Mouse (Mus musculus) hindbrain, embryonic 16.5 days (tissue): ENCODE data around the gene Fhit. TPM values are rescaled to one million over a fixed set of nuclear protein-coding genes. Genes with fewer than 3 reads are reported as not detected.

ENCODE experiments used
- ATAC-seq: fragments of 200-750 bp; cut with Nextera tagmentation; 2 replicates; pipeline ENCODE4 v1.8.0; 2017; ENCODE audit warnings: moderate TSS enrichment, moderate library complexity
- H3K27ac ChIP-seq: fragments of 300-500 bp; sonication (generic); 2 replicates; pipeline ENCODE4 v1.5.1; 2014; ENCODE audit warnings: low read depth, mild to moderate bottlenecking, control low read depth, low read length, moderate library complexity
- H3K27me3 ChIP-seq: fragments of 300-500 bp; sonication (generic); replicated peaks from 2 replicates; pipeline ENCODE4 v1.6.1; 2014; ENCODE audit warnings: low read length; ENCODE audit not compliant: control insufficient read depth, insufficient read depth
- H3K36me3 ChIP-seq: fragments of 300-500 bp; sonication (generic); 2 replicates; pipeline ENCODE4 v1.6.1; 2014; ENCODE audit warnings: mild to moderate bottlenecking, low read length, moderate library complexity, mixed read lengths; ENCODE audit not compliant: control insufficient read depth, insufficient read depth
- H3K4me1 ChIP-seq: fragments of 300-500 bp; sonication (generic); 2 replicates; pipeline ENCODE4 v1.6.1; 2014; ENCODE audit warnings: low read depth, low read length; ENCODE audit not compliant: control insufficient read depth, insufficient read depth
- H3K4me2 ChIP-seq: fragments of 300-500 bp; sonication (generic); 2 replicates; pipeline ENCODE4 v1.6.1; 2014; ENCODE audit warnings: mild to moderate bottlenecking, low read length, control low read depth, moderate library complexity
- H3K4me3 ChIP-seq: fragments of 300-500 bp; sonication (generic); 2 replicates; pipeline ENCODE4 v1.5.1; 2014; ENCODE audit warnings: mild to moderate bottlenecking, low read length, control low read depth, moderate library complexity
- H3K9ac ChIP-seq: fragments of 300-500 bp; sonication (generic); 2 replicates; pipeline ENCODE4 v1.6.1; 2014; ENCODE audit warnings: low read depth, mild to moderate bottlenecking, control low read depth, low read length, moderate library complexity
- H3K9me3 ChIP-seq: fragments of 300-500 bp; sonication (generic); 2 replicates; pipeline ENCODE4 v1.6.1; 2014; ENCODE audit warnings: mild to moderate bottlenecking, low read length, moderate library complexity; ENCODE audit not compliant: control insufficient read depth
- WGBS: fragments of 180-500 bp; shearing (Covaris S2); extraction: QIAGEN DNeasy Blood & Tissue Kit; methylation state at CpG from one replicate; pipeline ENCODE4 v1.1.7; 2014; 5-methylcytosine and 5-hydroxymethylcytosine counted together
- polyA plus RNA-seq: library from polyadenylated mRNA; unstranded; fragments of >200 nt; fragmentation: Nextera tagmentation; extraction: Ambion mirVana; gene quantifications from 2 replicates; pipeline ENCODE4 v1.2.1, GENCODE M21; 2015

Gene Fhit
- polyA plus RNA-seq, 1 experiment from 2014 or later, result 8.5 TPM

DNA sequence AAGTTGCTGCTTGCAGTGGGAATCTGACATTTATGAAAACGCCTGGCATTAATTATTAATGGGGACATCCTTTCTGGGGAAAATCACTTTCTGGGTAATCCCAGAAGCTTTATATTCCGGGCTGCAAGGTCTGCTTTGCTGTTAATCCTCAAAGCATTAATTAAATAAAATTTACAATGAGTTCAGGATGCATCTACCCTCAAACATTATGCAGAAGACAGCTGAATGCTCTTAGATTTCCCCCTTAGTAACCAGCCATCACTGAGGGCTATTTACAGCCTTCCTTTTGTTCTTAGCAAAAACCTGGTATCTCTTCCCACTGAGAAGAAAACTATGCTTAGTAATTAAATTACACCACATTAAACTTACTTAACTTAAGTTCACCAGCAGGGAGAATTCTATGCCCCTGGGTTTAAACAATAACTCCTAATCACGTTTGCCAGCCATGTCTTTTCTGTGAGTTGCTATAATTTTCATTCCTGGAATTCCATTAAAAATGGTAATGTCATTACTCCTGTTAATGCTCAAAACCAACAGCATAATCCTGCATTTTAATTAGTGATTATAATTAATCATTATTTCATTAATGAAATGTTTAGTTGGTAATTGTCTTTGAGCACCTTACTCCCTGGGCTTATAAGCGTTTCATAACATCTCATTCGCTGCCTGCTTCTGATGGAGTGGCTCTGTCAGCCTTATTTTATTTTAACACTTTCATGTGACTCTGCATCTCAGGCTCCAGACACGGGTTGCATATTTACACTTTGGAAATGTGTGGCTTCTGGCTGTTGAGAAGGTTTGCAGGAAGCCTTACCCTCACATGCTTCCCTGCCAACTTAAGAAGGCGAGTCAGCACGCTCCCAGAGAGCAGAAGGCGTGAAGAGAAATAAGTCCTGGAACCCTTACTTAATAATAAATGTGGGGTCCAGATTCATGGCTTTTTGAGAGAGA is 1517.3 kb downstream of the Fhit start:
- peaks cover 7% of the 10 kb centered on the region for H3K4me1 ChIP-seq
- H3K9me3 ChIP-seq, result no peaks in the 10 kb centered on the region
- 26% methylated on average over 9 of the region's 9 CpGs for WGBS
- no peaks in the 10 kb centered on the region for H3K27me3 ChIP-seq
- H3K4me3 ChIP-seq, result no peak overlapping the region
- no peak overlapping the region for H3K9ac ChIP-seq
- H3K27ac ChIP-seq, result no peak overlapping the region
- H3K4me2 ChIP-seq, result no peak overlapping the region
- no peaks in the 10 kb centered on the region for H3K36me3 ChIP-seq
- no peak for ATAC-seq

DNA sequence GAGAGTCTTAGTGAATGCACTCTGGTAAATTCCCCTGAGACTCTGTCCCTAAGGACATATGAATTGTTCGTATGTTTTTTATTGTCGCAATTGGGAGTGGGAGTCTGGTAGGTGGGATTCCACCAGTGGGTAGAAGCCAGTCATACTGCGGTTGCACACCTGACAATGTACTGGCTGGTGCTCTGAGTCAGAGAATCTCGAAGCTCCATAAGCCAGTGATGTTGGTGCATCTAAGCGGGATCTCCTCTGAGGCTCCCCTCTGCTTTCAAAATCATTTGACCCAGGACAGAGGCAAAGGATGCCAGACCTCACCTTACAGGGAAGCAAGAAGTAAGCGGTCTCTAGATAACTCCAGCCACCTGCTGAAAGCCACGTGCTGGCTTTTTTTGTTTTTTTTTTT is 1518.1 kb downstream of the Fhit start:
- no peak overlapping the region for H3K9ac ChIP-seq
- no peak for ATAC-seq
- H3K27me3 ChIP-seq, result no peaks in the 10 kb centered on the region
- no peak overlapping the region for H3K4me2 ChIP-seq
- H3K9me3 ChIP-seq, result no peaks in the 10 kb centered on the region
- H3K4me3 ChIP-seq, result no peak overlapping the region
- H3K4me1 ChIP-seq, result peaks cover 7% of the 10 kb centered on the region
- WGBS, result 51% methylated on average over 7 of the region's 7 CpGs
- no peaks in the 10 kb centered on the region for H3K36me3 ChIP-seq
- H3K27ac ChIP-seq, result no peak overlapping the region

DNA sequence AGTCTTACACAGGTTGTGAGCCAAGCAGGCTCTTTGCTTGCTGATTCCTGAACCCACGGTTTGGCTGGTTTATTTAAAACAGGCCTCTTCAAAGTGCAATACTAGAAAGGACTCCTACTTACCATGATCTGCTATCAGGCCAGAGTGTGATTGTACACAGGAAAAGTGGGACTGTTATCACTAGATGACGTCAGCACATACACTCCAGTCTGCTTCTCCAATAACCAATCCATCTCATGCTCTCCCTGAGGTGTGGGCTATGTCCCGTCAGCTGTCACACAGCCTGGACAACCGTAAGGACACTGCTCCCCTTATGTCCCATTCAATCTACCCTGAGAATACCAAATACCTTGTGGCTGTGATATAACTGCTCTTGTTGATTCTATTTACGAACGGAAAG is 1519.2 kb downstream of the Fhit start:
- Histone ChIP-seq H3K9ac (no peak overlapping the region), H3K4me1 (peaks cover 7% of the 10 kb centered on the region), H3K27me3 (no peaks in the 10 kb centered on the region), H3K27ac (no peak overlapping the region), H3K9me3 (no peaks in the 10 kb centered on the region), H3K4me3 (no peak overlapping the region), H3K4me2 (no peak overlapping the region), H3K36me3 (no peaks in the 10 kb centered on the region)
- 66% methylated on average over 6 of the region's 6 CpGs for WGBS
- no peak for ATAC-seq

DNA sequence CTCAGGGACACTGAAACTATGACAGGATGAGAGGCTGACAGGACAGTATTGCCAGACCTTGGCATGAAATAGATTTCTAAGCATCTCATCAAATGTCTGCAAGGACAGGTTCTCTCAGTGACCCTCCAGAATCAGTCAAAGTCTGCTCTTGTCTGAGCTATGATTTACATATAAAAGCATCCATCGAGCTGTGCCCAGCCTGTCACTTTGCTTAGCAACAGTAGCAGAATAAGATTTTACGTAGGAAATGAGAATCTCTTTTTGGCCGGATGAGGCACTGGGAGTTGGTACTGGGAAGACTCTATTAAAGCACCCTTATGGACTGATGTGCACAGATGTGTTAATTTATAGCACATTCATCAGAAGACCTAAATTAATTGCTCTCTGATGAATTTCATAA is 1519.8 kb downstream of the Fhit start:
- no peak overlapping the region for H3K4me3 ChIP-seq
- 0 out of 2 replicates have a peak, but pooled peaks have one; percentile 40 for ATAC-seq

DNA sequence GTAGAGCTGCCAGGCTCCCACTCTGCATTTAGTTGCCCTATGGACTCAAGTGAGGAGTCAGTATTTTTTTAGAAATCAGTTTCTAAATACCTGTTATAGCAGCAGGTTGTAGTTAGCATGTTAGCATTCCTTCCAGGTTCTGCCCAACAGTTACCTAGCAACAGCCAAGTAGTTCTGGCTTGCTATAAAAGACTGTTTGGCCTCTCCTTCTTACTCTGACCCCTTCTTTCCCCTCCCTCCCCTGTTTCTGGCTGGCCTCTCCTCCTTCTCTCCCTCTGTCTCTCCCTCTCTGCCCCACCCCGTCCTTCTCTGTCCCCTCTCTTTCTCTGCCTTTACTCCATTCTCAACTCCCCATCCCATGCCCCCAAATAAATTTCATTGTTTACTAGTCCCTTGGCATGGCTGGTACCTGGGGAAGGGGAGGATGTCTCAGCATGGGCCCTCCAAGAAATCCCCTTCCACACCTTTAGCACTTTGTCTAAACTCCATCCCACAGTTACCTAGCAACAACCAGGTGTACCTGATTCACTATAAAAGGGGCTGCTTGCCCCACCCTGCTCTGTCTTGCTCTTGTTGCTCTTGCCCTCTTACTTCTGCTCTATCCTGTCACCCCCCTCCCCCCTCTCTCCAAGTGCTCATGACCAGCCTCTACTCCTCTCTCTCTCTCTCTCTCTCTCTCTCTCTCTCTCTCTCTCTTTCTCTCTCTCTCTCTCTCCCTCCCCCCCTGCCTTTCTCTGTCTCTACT is 1527.4 kb downstream of the Fhit start:
- peak; percentile 63; the same call in 1 of the 2 replicates for ATAC-seq
- Histone ChIP-seq H3K4me1 (no peaks in the 10 kb centered on the region), H3K27ac (no peak overlapping the region), H3K36me3 (no peaks in the 10 kb centered on the region), H3K9me3 (no peaks in the 10 kb centered on the region), H3K4me2 (no peak overlapping the region), H3K4me3 (no peak overlapping the region), H3K9ac (no peak overlapping the region), H3K27me3 (0 out of 2 replicates have a peak, but pooled peaks cover 3% of the 10 kb centered on the region)
- 35% methylated on average over 1 of the region's 1 CpGs for WGBS

More for the DNA sequence above, 1519.8 kb downstream of the Fhit start:
- Histone ChIP-seq H3K4me2 (no peak overlapping the region), H3K27ac (no peak overlapping the region), H3K9me3 (no peaks in the 10 kb centered on the region), H3K27me3 (no peaks in the 10 kb centered on the region), H3K9ac (no peak overlapping the region), H3K36me3 (no peaks in the 10 kb centered on the region), H3K4me1 (peaks cover 7% of the 10 kb centered on the region)
- WGBS, result 27% methylated on average over 3 of the region's 3 CpGs

DNA sequence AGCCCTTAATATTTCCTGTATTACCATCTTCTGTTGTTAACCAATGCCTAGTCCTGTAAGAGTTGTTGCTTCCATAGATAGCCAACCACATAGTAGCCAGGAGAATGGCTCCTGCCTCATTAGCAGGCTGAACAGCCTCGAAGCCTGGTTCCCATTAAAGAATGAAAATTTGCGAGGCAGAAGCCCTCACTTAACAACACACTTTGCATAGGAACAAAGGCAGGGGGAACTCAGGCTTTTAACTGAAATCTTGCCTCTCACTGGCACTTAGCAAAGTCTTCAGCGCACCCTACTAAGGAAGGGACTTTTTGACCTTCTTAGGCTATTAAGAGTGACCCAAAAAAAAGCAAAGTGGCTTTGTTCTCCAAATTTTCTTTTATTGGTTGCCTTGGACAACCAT is 1529.3 kb downstream of the Fhit start:
- Histone ChIP-seq H3K36me3 (no peaks in the 10 kb centered on the region), H3K9me3 (no peaks in the 10 kb centered on the region), H3K4me2 (no peak overlapping the region), H3K4me1 (no peaks in the 10 kb centered on the region), H3K27ac (no peak overlapping the region), H3K4me3 (no peak overlapping the region), H3K9ac (no peak overlapping the region), H3K27me3 (0 out of 2 replicates have a peak, but pooled peaks cover 3% of the 10 kb centered on the region)
- WGBS, result 19% methylated on average over 3 of the region's 3 CpGs
- ATAC-seq, result no peak

DNA sequence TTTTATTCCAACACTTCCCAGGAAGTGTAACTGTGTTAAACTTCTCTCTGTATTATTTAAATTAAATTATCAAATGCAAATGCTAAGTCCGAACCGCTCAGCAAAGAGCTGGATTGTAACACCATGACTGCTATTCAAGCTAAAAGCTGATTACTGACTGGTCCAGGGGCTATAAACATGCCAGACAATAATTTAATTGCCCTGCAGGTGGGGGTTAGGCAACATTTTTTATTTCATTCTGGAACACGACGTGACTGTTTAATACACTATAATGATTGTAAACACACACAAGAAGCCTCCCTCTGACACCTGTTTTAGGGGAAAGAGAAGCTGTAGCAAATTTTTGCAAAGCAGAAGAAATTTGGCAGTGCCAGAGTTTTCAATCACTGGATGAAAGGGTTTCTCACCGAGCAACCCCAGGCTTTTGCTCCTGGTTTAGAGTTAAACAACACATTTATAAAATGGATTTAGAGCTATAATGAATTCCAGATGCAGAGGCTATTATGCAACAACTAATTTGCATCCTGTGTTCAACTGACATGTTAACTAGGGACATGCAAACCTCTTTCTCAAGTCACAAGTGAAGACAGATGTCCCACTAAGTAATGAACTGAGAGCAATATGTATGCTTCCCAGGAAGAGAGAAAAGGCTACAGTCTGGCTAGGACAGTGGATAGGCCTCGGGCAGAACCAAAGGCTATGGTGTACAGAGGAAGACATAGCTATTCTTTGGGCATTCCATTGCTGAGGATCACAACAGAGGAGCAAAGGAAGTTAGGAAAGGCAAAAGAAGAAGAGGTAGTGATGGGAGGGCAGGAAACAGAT is 1538.4 kb downstream of the Fhit start:
- no peak for ATAC-seq
- no peaks in the 10 kb centered on the region for H3K36me3 ChIP-seq
- no peak overlapping the region for H3K4me2 ChIP-seq
- H3K9ac ChIP-seq, result no peak overlapping the region
- H3K4me3 ChIP-seq, result no peak overlapping the region
- H3K4me1 ChIP-seq, result no peaks in the 10 kb centered on the region
- H3K9me3 ChIP-seq, result no peaks in the 10 kb centered on the region
- WGBS, result 49% methylated on average over 6 of the region's 6 CpGs
- no peak overlapping the region for H3K27ac ChIP-seq
- H3K27me3 ChIP-seq, result no peaks in the 10 kb centered on the region

DNA sequence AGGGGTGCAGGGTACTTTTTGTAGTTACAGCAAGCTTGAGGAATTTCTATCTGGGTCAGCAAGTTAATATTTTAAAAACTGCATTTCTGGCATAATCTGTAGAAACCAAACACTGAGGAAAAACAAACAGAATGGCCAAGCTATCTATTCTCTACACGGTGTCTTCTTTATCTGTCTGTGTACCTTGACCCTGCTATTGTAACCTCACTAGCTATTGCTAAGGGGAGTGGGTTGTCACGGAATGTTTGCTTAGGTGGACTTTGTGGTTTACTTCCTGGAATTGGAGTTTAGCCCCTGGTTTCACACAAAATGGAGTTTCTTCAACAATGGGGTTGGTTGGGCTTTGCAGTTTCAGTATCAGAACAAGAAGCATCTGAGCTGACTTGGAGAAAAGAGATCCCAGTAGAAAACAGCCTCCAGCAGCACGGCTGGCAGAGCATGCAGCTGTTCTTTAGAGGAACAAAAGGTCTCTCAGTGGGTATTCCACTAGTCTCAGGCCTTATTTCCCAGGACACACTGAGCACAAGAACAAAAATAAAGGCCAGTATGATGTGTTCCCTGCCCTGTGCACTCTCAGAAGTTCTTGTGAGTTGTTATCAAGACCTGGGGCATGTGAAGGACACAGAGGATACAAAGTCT is 1540.8 kb downstream of the Fhit start:
- Histone ChIP-seq H3K9ac (no peak overlapping the region), H3K27me3 (no peaks in the 10 kb centered on the region), H3K4me1 (no peaks in the 10 kb centered on the region), H3K4me2 (no peak overlapping the region), H3K4me3 (no peak overlapping the region), H3K36me3 (no peaks in the 10 kb centered on the region), H3K27ac (no peak overlapping the region), H3K9me3 (no peaks in the 10 kb centered on the region)
- 17% methylated on average over 3 of the region's 3 CpGs for WGBS
- 0 out of 2 replicates have a peak, but pooled peaks have one; percentile 24 for ATAC-seq
